Comparison of ENCODE assay signal across 10 mouse cellular contexts in the genomic region with DNA sequence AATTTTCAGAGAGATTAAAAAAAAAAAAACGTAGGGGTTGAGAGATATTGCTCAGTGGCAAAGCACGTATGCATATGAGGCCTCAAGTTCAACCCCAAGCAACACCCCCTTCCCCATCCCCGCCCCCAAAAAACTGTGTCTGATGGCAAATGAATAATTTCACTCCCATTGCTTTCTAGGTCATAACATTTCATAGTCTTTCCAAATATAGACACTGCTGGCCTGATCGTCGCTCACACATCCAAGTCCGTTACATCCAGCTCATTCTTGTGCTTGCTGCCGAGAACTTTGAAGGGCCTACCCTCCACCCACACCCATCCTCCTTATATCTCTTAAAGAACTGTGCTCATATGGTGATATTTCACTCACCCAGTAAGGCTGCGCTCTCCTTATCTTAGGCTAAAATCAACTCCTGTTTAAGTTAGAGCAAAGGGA. TPM values are rescaled to one million over a fixed set of nuclear protein-coding genes. Genes with fewer than 3 reads are reported as not detected.
DNase-seq lines count a peak whose midpoint lies in the region; ATAC-seq and TF ChIP-seq lines count a peak whose summit lies in the region.
"Had no signal": no experiment of that assay in that cellular context is flagged by ENCODE, and none has a peak within 500 bp of the region (broad histone marks: within the 10 kb centered on the region; RNA-seq: fewer than 3 reads in every experiment).

No protein-coding gene starts in this region.

- H3K36me3 ChIP-seq in kidney, postnatal 0 days (ENCODE audit: insufficient read depth, low read length) = no peaks in the 10 kb centered on the region
- no peaks in the 10 kb centered on the region for H3K36me3 ChIP-seq in hindbrain, embryonic 12.5 days
- no peaks in the 10 kb centered on the region for H3K36me3 ChIP-seq in midbrain, postnatal 0 days (ENCODE audit: insufficient read depth, low read length)

- peak overlapping the region; percentile 63; the same call in 1 of the 2 replicates for H3K4me2 ChIP-seq in kidney, postnatal 0 days (ENCODE audit: low read length)
- H3K4me2 ChIP-seq in hindbrain, embryonic 12.5 days (replicated peaks) = peak overlapping the region; percentile 43
- peak overlapping the region; percentile 43; the same call in 1 of the 2 replicates for H3K4me2 ChIP-seq in midbrain, postnatal 0 days (ENCODE audit: low read depth, low read length, poor library complexity, severe bottlenecking)

- H3K27ac ChIP-seq in kidney, postnatal 0 days = no peak overlapping the region
- H3K27ac ChIP-seq in hindbrain, embryonic 12.5 days = peak overlapping the region; percentile 90
- peak overlapping the region; percentile 66; the same call in 1 of the 2 replicates for H3K27ac ChIP-seq in midbrain, postnatal 0 days (ENCODE audit: low read depth, low read length)

- DNase-seq in cerebellum, adult 9-11 months = peak; percentile 48
- DNase-seq in cerebellum, postnatal 36 days = no peak
- DNase-seq in kidney, postnatal 0 days (ENCODE audit: low spot score) = peak; percentile 15
- no peak for DNase-seq in kidney, adult 18-20 months
- no peak for DNase-seq in midbrain, postnatal 0 days (ENCODE audit: low spot score)
- no peak for DNase-seq in right cerebral cortex, postnatal 25 days
- DNase-seq in gastrocnemius, postnatal 36 days = no peak

- H3K9ac ChIP-seq in kidney, postnatal 0 days (ENCODE audit: low read depth, low read length) = no peak overlapping the region
- H3K9ac ChIP-seq in hindbrain, embryonic 12.5 days = no peak overlapping the region
- no peak overlapping the region for H3K9ac ChIP-seq in midbrain, postnatal 0 days (replicated peaks; ENCODE audit: low read length, poor library complexity, severe bottlenecking)

- intact Hi-C loops in gastrocnemius, postnatal 36 days (cut with DNase I) = no loop called here

- 71% methylated on average over 8 of the region's 8 CpGs for WGBS in kidney, postnatal 0 days
- whole genome bisulfite sequencing in hindbrain, embryonic 12.5 days = 44% methylated on average over 8 of the region's 8 CpGs
- 35% methylated on average over 8 of the region's 8 CpGs for WGBS in midbrain, postnatal 0 days

- no peaks in the 10 kb centered on the region for H3K9me3 ChIP-seq in kidney, postnatal 0 days (replicated peaks; ENCODE audit: low read length)
- H3K9me3 ChIP-seq in hindbrain, embryonic 12.5 days (replicated peaks) = no peaks in the 10 kb centered on the region
- H3K9me3 ChIP-seq in midbrain, postnatal 0 days (ENCODE audit: low read length) = no peaks in the 10 kb centered on the region

- peaks cover 7% of the 10 kb centered on the region for H3K4me1 ChIP-seq in kidney, postnatal 0 days (replicated peaks; ENCODE audit: insufficient read depth, low read length)
- peaks cover 29% of the 10 kb centered on the region for H3K4me1 ChIP-seq in hindbrain, embryonic 12.5 days
- H3K4me1 ChIP-seq in midbrain, postnatal 0 days (ENCODE audit: insufficient read depth, low read length) = peaks cover 4% of the 10 kb centered on the region; the same call in 1 of the 2 replicates

- H3K4me3 ChIP-seq in kidney, postnatal 0 days (replicated peaks; ENCODE audit: low read depth, low read length) = no peak overlapping the region
- H3K4me3 ChIP-seq in hindbrain, embryonic 12.5 days = no peak overlapping the region
- H3K4me3 ChIP-seq in midbrain, postnatal 0 days (ENCODE audit: low read depth, low read length) = no peak overlapping the region

- H3K27me3 ChIP-seq in kidney, postnatal 0 days (ENCODE audit: insufficient read depth, low read length) = no peaks in the 10 kb centered on the region
- no peaks in the 10 kb centered on the region for H3K27me3 ChIP-seq in hindbrain, embryonic 12.5 days
- no peaks in the 10 kb centered on the region for H3K27me3 ChIP-seq in midbrain, postnatal 0 days (ENCODE audit: insufficient read depth, low read length)
- H3K27me3 ChIP-seq: Patski had no signal

- TF ChIP-seq CTCF in kidney, postnatal 0 days (IDR thresholded peaks at IDR 0.05; ENCODE audit: low read depth) = no peak
- no peak for TF ChIP-seq CTCF in midbrain, postnatal 0 days (IDR thresholded peaks at IDR 0.05)

- no peak for ATAC-seq in kidney, postnatal 0 days (replicated peaks; ENCODE audit: low FRiP score, low read depth)
- ATAC-seq in hindbrain, embryonic 12.5 days (ENCODE audit: low FRiP score) = no peak
- peak; percentile 38 for ATAC-seq in midbrain, postnatal 0 days (ENCODE audit: low FRiP score)

RNA-seq across cellular contexts. Expression of gene Hgd, which starts 5.2 kb away (rescaled TPM):
- polyA plus RNA-seq in kidney, postnatal 0 days (2015; fragmentation: Nextera tagmentation; extraction: Ambion mirVana) = 43.6 and 51.7 TPM in 2 replicates
- polyA plus RNA-seq in hindbrain, embryonic 12.5 days (2016; fragmentation: Nextera tagmentation; extraction: Ambion mirVana) = 0.25 TPM in 1 of 2 replicates, not detected in the other
- 0.27 TPM in 1 of 2 replicates, not detected in the other for total RNA-seq in midbrain, postnatal 0 days (2014; rRNA removed)
- polyA plus RNA-seq in midbrain, postnatal 0 days (2015; fragmentation: Nextera tagmentation; extraction: Ambion mirVana) = 0.32 and 0.43 TPM in 2 replicates
- not detected for total RNA-seq in gastrocnemius, postnatal 36 days (2021)
- total RNA-seq: left cerebral cortex, adult 8-10 months had no signal

RNA-seq across cellular contexts. Expression of gene Rabl3, which starts 45.5 kb away (rescaled TPM):
- polyA plus RNA-seq in kidney, postnatal 0 days (2015; fragmentation: Nextera tagmentation; extraction: Ambion mirVana) = 20.7 and 21.4 TPM in 2 replicates
- 30.2 and 32.5 TPM in 2 replicates for polyA plus RNA-seq in hindbrain, embryonic 12.5 days (2016; fragmentation: Nextera tagmentation; extraction: Ambion mirVana)
- 5.9 and 9.0 TPM in 2 replicates for total RNA-seq in midbrain, postnatal 0 days (2014; rRNA removed)
- polyA plus RNA-seq in midbrain, postnatal 0 days (2015; fragmentation: Nextera tagmentation; extraction: Ambion mirVana) = 11.6 and 13.8 TPM in 2 replicates
- 1 to 10 TPM; 4.9 to 6.3 TPM for total RNA-seq in gastrocnemius, postnatal 36 days (2021)

RNA-seq across cellular contexts. Expression of gene Gtf2e1, which starts 45.6 kb away (rescaled TPM):
- 17.9 TPM in 2 replicates for polyA plus RNA-seq in kidney, postnatal 0 days (2015; fragmentation: Nextera tagmentation; extraction: Ambion mirVana)
- polyA plus RNA-seq in hindbrain, embryonic 12.5 days (2016; fragmentation: Nextera tagmentation; extraction: Ambion mirVana) = 43.3 and 45.1 TPM in 2 replicates
- total RNA-seq in midbrain, postnatal 0 days (2014; rRNA removed) = 23.2 and 24.1 TPM in 2 replicates
- polyA plus RNA-seq in midbrain, postnatal 0 days (2015; fragmentation: Nextera tagmentation; extraction: Ambion mirVana) = 20.3 and 20.7 TPM in 2 replicates
- 1 to 10 TPM; 6.2 to 7.0 TPM for total RNA-seq in gastrocnemius, postnatal 36 days (2021)

Comparison
In these comparisons a context has a peak if more than half of its experiments do, and no peak if none do; other contexts are left out.
1. DNase-seq: peak in cerebellum, adult 9-11 months (single experiment) and kidney, postnatal 0 days (single experiment); none in cerebellum, postnatal 36 days (0 of 2), kidney, adult 18-20 months (single experiment), midbrain, postnatal 0 days (single experiment), right cerebral cortex, postnatal 25 days (single experiment) and gastrocnemius, postnatal 36 days (0 of 2).
2. RNA of gene Hgd, which starts 5.2 kb away (polyA plus RNA-seq): 43.6 to 51.7 TPM in kidney, postnatal 0 days; 0.32 to 0.43 TPM in midbrain, postnatal 0 days and 0.25 TPM in hindbrain, embryonic 12.5 days; every median in the first group is over 10 times any median in the second.
3. Peak in every context shown above with its lines, with median percentiles within 50 percentile points of each other: H3K4me2 ChIP-seq.